Mouse (Mus musculus): ENCODE measurements around the gene Gm28539. TPM values are rescaled to one million over a fixed set of nuclear protein-coding genes. Genes with fewer than 3 reads are reported as not detected.

Gm28539 gene
- polyA plus RNA-seq (2012; rRNA removed): 3.8 TPM in 1 of 2 replicates, not detected in the other

DNA sequence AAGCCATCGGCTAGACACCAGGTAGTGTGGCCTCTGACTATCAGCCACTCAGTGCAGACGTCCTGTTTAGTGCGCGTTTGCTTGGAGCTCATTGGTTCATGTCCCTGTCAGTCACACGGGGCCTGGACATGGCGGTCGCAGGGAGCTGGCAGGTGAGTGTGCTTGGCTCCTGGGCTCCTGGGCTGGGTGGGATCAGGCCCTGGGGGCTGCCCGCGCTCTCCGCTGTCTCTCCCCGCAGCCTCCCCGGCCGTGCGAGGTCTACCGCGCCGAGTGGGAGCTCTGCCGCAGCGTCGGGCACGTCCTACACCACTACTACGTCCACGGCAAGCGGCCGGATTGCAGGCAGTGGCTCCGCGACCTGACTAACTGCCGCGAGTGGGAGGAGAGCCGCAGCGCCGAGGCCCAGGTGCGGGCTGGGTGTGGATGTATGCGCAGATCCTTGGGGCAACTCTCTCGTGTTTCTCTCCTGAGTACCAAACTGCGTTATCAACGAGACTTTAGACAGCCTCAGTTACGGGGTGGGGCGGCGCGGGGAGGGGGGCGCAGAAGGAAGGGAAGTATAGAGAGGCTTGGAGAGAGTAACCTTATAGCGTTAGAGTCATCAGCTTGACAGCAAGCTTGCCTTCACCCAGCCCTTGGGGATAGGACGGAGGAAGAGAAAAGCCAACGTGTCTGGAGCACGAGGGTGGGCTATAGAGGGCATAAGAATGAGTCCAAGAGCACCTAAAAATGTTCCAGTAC, at the start of gene Gm28539, which contains the start of gene 2510002D24Rik:
Gene Gm28539 (plus strand): TSS at position 117 of the 741 bp plus-strand sequence.
Gene 2510002D24Rik (plus strand): TSS at position 111 of the 741 bp plus-strand sequence.
- DNase-seq (ENCODE audit: low read depth): peak; percentile 84

DNA sequence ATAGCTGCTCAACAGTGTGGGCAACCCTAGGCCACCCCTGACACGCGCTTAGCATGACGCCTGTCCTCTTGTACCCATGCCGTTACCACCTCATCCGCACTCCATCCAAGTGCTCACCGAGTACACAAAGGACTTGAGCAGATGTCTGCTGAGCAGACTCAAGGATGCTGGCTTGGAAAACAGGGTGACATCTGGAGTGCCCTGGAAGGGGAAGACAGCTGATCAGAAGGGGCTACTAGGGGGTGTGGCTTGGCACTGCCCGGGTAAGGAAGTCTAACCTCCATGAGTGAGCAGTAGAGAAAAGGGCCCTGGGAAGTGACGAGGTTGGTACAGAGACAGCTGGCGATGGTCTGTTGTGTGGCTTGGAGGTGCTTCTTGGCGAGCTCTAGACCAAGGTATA, 49.7 kb upstream of the Gm28539 start:
- DNase-seq (ENCODE audit: low read depth): no peak

- no peak for DNase-seq (ENCODE audit: low read depth)
Measured at GRCm38 (mm10) chr16:18788627-18789406, 47.6 kb upstream of the Gm28539 start.

GRCm38 (mm10) chr16:18795223-18795899, 41.0 kb upstream of the Gm28539 start:
- no peak for DNase-seq (ENCODE audit: low read depth)

GRCm38 (mm10) chr16:18796645-18797044, 39.7 kb upstream of the Gm28539 start:
- no peak for DNase-seq (ENCODE audit: low read depth)

GRCm38 (mm10) chr16:18798151-18798550, 38.2 kb upstream of the Gm28539 start:
- DNase-seq (ENCODE audit: low read depth): no peak

DNA sequence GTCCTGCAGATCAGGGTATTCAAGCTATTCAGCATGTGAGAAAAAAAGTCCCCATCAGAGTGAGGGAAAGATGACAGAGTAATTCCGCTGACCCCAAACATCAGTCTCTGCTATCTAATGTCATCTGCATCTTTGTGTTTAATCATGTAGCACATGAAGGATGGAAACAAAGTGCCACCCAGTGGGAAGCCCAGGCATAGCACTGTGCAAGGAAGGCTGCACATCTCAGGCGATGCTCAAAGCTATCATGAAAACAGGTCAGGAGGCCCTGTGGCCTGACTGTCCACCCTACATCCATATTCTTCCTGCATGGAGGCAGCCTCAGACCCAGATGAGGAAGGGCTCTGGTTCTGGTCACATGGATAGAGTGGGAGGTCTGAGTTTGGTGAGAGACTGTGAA, 37.5 kb upstream of the Gm28539 start:
- DNase-seq (ENCODE audit: low read depth): no peak

- DNase-seq (ENCODE audit: low read depth): peak; percentile 96
Measured at GRCm38 (mm10) chr16:18805746-18806145, 30.6 kb upstream of the Gm28539 start.

DNA sequence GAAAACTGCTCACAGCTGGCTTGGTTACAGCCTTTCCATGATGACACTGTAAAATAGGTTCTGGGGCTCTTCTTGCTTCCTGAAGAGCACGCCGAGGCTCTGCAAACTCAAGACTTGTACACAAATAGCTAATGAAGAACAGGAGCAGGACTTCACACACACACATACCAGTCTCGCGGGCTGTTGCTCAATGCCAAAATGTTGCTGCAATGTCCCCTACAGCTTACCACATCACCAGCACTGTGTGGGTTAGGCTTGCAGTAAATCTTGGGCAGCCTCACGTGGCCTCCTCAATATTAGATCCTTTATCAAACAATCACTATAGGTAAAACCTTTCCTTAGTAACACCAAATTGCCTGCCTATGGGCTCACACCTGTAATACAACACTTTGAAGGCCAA, 27.4 kb upstream of the Gm28539 start:
- DNase-seq (ENCODE audit: low read depth): peak; percentile 83

GRCm38 (mm10) chr16:18811032-18811431, 25.4 kb upstream of the Gm28539 start:
- DNase-seq (ENCODE audit: low read depth): no peak

DNA sequence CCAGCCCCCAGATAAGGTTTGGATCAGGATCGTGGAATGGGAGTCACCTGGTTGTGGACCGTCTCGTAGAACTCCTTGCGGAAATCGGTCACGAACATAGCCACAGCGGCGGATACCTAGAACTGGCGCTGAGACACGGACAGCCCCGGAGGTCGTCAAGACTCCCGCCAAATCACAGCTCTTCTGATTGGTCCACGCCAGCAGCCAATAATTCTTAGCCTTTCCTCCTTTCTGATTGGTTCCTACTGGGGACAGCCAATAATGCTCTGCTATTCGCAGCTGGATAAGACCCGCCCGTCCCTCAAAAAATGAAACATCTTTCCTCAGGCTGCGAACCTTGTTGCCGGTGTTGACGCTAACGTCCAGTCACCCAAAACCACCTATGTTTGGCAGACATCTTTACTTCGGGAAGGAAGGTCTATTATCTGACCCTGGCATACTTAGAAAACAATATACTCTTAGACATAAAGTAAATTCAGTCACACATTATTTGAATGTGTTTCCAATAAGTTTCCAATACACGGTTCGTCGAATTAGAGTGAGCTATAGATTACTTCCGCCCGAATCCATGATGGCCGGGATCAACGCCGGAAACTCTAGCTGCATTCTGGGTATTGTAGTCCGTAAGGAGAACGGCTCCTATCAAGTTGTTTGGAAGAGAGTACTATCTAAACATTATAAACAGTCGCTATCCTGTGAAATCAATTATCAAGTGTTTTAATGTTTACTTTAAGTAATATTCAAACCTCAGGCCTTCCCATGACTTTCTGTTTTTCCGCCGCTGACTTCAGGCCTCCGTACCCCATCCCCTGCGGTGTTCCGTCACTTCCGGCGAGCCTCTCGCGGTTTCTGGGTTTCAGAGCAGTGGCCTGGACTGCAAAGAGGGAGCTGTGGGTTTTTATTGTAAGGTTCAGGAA, 24.7 kb upstream of the Gm28539 start, which contains the start of the genes Ufd1 and Cdc45:
Gene Ufd1 (plus strand): TSS at position 312 of the 917 bp plus-strand sequence.
Gene Cdc45 (minus strand): TSS at position 520 of the 917 bp plus-strand sequence.
- DNase-seq (ENCODE audit: low read depth): peak; percentile 76

GRCm38 (mm10) chr16:18812385-18812910, 23.9 kb upstream of the Gm28539 start:
- no peak for DNase-seq (ENCODE audit: low read depth)

DNA sequence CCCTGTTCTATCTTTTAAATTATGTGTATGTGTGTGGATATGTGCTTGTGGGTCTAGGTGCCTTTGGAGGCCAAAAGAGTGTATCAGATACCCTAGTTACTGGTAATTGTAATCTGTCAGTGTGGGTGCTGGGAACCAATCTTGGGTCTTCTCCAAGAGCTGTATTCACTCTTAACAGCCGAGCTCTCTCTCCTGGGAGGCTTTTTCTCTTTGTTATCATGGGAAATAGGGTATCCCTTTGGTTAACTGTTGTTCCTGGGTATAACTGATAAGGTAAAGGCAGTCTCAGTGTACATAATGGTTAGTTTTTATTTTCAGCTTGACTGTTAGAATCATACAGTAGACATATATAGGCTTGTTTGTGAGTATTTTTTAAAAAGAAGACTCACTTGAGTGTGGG, 14.0 kb upstream of the Gm28539 start:
- no peak for DNase-seq (ENCODE audit: low read depth)

GRCm38 (mm10) chr16:18822925-18823324, 13.5 kb upstream of the Gm28539 start:
- DNase-seq (ENCODE audit: low read depth): no peak

DNA sequence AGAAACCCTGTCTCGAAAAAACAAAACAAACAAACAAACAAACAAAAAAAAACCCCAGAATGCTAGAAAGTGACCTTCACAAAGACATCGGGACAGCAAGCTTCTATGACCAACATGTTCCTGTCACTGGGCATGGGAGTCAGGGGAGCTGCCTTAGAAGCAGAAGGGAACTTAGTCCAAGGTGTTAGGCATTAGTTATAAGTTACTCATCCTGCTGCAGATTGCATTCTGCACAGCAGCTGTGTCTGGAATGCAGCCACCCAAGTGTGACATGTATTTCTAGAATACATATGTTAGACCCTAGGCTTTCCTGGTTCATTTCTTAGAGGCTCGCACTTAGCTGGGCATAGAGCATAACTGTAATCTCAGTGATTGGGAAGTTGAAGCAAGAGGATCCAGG, 7.8 kb upstream of the Gm28539 start:
- DNase-seq (ENCODE audit: low read depth): no peak

- DNase-seq (ENCODE audit: low read depth): no peak
Measured at GRCm38 (mm10) chr16:18829102-18829501, 7.3 kb upstream of the Gm28539 start.

- DNase-seq (ENCODE audit: low read depth): no peak
Measured at GRCm38 (mm10) chr16:18833486-18833885, 2.9 kb upstream of the Gm28539 start.

GRCm38 (mm10) chr16:18836073-18836467, 314 bp upstream of the Gm28539 start:
- no peak for DNase-seq (ENCODE audit: low read depth)

DNA sequence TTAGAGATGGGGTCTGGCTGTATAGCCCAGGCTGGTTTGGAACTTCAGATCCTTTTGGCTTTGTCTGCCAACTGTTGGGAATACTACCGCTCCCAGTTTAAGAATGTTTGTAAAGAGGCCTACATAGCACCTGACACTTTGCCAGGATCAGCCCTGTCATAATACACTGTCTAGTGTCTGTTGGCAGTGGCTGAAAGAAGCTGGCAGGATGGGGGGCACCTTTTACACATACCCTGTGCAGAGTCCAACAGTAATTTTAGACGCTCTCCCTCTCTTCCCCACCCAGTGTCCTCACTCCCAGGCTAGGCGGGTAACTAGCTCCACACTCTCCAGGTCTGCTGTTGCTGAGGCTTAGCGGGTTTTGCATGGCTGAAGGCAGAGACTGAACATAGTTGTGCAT, 2.0 kb downstream of the Gm28539 start:
- no peak for DNase-seq (ENCODE audit: low read depth)

DNA sequence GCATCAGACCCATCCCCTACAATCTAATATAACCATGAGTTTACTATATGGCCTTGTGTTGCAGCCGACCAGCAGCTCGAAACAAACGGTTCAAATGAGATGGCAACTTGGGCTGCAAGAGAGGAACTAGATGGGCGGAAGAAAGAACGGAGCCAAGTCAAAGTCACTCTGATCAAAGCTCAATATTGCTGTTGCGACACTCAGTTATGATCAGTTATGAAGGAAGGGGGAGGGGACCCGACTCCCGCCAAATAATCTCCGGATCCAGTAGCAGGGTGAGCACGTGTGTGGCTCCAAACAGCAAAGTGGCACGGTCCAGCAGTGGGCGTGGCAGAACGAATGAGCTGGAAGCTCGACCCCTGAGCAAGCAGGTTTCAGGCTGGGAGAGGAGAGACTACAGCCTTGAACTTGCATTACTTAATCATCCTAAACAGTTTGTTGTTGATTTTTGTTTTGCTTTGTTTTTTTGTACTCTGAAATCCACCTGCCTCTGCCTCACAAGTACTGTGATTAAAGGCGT, 10.0 kb downstream of the Gm28539 start:
- DNase-seq (ENCODE audit: low read depth): no peak
